Mouse (Mus musculus) brain, embryonic 18.5 days (tissue): Measurements from ENCODE around the gene Prkg1.

Experiments used
- DNase-seq: peaks from one replicate; pipeline ENCODE4 v3.0.0-alpha.2; 2012; ENCODE audit warnings: low read depth, low spot score

The Prkg1 gene

DNA sequence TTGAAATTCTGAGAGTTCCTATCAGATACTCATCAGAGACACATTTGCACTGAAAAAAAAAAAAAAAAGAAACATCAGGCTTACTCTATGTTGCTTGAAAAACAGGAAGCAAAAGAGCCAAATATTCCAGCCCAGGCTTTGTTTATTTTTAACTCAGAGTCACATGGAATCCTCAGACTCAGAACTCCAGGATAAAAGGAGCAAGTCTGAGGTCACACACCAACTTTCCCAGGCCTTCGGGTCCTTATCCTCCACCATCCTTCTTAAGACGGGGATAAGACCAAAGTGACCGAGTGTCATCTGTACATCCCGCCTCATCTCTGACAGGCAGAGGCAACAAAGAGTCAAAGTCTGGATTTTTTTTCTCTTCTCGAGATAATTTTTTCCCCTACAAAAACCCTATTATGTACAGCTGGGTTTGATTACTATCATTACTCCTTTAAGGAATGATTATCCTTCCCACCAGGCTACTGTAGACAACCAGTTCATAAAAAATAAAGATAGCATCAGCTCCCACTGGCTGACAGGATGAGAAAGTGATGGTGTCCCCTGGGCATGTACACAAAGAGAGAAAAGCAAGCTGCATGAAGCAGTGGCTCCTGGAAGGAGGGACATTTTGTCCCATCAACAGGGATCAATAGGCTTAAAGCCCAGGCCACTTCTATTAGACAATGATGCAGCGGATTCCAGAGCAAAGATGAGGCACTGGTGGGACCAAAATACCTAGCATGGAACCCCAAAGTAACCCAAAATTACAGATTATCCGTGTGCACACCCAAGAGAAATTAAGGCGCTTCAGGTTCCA is 21.4 kb downstream of the Prkg1 start:
- no peak for DNase-seq

DNA sequence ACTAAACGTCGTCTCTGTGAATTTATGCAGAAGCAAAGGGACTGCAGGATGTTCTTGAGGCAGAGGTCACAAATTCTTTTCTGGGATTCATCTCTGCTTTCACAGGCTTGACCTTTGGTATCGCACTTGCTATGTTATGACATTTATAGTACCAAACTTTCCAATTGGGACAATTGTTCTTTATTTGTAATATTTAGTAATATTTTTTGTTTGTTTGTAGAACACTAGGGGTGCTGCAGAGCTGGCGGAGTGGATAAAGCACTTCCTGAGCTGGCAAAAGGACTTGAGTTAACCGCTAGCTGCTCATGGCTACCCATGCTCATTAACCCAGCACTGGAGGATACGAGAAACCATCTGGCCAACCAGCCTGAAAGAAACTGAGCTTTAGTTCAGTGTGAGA is 49.9 kb downstream of the Prkg1 start:
- no peak for DNase-seq

DNA sequence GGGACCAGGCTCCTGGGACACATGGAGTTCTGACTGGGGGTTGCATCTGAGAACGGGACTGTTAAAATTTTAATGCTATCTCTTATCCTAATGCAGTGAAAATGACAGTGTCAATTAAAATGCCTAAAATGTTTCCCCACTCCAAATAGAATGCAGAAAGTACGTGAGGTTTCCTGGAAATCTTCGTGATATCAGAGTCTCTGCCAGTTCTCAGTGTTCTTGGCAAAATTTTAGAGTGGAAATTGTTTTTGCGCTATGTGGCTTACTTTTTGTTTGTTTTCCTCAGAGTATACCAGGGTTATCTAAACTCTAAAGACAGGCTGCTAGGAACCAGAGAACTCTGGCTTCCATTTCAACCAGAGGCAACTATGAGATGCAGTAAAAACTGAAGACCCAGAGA is 50.4 kb downstream of the Prkg1 start:
- DNase-seq: no peak

DNA sequence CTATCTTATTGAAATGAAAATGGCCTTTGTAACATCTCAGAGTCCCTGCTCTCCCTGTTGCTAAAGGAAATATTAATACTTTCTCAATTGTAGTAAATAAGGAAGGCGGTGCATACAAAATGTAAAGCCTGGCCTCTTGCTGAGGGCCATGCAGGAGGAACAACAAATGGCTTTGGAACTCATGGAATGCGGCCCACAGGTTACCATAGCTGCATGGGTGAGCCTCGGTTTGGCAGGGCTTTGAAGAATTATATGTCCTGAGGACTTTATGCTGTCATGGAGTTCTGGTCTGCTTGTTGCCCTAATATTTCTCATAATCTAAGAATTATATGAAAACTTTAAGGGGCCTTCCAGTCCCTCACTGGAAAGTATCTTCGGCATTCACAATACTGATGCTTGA is 51.5 kb downstream of the Prkg1 start:
- no peak for DNase-seq

DNA sequence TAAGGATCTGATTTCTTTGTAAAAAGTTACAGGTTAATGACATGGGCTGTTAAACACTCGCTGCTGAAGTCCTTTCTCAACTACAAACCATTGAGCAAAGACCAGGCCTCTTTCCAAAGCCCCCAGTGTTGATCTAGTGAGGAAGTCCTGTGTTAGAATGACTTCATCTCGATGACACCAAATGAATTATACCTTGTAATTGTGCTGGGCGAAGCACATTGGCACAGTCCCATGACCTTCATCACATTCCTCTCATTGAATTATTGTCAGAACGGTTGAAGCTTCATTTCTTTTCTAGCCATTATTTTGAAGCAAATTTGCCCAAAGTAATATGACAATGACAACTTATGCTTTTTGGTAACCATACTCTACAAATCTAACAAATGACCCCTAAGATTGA is 54.5 kb downstream of the Prkg1 start:
- DNase-seq: no peak

DNA sequence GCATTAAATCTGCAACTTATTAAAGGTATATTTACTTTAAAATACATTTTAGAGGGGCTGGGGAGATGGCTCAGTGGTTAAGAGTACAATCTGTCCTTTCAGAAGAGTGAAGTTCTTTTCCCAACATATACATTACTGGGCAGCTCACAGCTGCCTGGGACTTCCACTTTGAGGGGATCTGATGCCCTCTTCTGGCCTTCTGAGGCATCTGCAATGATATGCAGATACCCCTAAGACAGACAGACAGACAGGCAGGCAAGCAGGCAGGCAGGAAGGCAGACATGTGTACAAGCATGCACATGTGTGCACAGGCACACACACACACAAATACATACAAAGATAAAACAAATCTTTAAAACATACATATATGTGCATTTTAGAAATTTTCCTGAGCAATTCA is 60.8 kb downstream of the Prkg1 start:
- DNase-seq: no peak

DNA sequence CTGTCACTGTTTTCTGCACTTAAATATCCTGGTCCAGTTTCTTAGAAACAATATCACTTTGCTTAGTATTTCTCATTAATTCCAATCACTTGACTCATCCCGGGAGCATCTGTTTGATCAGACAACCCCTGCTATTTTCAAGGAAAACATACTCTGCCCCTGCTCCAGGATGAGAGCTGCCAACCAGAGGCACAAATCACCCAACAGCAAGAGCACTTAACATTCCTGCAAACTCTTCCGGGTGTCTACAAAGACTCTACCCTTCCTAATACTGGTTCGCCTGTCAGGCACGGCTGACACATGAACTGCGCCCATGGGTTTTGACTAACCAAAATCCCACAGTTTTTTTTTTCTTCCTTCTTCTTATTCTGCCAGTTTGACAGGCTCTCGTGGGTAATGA is 65.9 kb downstream of the Prkg1 start:
- no peak for DNase-seq

DNA sequence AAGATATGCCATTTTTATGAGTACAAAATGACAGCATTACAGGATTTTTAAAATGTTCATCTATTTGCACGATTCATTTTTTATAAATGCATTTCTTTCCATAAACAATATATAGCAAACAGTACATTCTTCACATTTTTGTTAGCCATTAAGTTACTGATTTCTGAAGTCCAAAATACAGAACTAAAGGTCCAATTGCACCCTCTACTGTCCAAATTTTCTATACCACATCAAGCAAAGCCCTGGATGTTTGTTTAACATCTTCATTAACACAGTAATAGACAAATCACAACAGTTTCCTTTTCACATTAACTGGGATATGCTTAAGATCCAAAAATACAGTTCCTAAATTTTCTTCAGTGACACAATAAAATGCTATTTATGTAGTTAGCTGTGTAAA is 84.0 kb downstream of the Prkg1 start:
- DNase-seq: no peak

DNA sequence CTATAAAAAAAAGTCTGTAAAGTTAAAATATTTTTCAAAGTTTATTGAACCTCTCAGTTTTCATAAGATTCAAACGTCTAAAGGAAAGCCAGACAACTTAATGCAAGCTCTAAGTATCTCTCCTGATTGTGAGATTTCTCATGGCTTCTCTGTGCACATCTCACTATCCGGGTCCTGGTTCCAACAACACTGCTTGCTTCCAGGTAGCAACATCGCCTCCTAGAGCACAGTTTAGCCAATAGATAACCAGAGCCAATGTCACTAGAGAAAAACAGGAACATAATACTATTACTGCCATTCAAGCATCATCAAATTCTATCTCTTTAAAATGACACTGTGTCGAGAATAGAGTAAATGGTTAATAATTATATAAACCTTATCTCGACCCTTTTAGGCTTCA is 86.5 kb downstream of the Prkg1 start:
- DNase-seq: no peak

DNA sequence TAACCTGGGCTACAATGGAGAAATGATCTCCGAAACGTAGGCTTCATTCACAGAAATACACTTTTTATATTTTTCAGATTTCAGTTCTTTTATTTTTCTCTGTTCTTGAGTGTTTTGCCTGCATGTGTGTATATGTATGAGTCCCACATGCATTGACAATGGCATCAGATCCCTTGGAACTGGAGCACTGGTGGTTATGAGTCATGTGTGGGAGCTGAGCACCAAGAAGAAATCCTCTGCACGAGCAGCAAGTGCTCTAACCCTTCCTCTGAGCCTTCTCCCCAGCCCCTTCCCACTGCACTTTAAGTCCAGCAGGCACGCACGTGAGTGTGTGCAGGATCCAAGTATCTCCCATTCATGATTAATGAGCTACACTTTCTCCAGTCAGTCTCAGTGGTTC is 93.1 kb downstream of the Prkg1 start:
- no peak for DNase-seq

DNA sequence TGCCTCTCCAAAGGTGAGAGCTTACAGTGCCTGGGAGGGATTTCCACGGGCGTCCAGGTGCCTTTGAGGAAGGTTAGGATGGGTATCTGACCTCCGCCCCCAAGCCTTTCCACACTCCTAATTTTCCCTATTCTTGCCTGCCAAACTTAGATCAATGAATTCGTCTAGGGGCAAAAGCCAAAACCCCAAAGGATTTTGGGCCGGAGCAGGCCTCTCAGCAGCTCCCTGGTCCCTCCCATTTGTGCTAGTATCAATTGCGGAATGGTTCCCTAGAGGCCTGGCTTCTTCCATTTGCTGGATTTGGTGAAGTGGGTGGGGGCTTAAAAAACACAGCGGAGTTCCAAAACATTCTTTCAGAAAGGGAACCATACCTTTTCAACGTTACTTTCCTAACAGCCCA is 99.8 kb downstream of the Prkg1 start:
- no peak for DNase-seq

DNA sequence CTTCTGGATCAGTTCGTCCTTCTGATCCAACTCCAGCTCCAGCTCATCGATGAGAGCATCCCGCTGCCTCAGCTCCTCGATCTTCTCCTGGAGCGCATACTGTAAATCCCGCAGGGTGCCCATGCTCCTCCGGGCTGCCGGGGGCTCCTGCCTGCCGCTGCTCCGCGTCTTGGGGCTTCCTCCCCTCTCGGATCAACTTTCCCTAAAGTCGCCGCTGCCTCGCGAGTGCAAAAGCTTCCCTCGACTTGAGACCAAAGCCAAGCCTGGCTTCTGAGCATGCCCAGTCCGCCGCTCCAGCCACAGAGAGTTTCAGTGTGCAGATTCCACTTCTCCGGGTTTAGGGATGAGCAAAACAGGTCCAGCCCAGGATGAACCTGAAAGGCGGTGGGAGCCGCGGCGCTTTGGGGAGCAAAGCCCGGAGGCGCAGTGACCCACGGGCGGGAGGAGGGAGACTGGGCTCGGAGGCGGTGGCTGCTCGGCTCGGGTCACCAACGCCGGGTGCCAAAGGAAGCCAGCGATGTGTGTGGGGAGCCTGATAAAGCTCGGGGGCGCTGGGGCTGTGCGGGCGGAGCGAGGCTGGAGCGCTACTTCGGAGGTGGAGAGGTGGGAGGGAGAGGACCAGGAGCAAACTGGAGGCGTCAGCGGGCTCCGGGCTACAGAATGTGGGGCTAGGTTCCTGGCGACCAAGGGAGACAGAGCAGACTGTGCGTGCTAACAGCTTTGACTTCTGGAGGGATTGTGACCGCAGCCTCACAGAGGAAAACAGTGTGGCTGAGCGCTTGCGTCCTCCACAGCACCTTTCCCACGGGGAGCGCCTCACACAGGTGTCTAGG is 100.5 kb downstream of the Prkg1 start:
- DNase-seq: no peak

DNA sequence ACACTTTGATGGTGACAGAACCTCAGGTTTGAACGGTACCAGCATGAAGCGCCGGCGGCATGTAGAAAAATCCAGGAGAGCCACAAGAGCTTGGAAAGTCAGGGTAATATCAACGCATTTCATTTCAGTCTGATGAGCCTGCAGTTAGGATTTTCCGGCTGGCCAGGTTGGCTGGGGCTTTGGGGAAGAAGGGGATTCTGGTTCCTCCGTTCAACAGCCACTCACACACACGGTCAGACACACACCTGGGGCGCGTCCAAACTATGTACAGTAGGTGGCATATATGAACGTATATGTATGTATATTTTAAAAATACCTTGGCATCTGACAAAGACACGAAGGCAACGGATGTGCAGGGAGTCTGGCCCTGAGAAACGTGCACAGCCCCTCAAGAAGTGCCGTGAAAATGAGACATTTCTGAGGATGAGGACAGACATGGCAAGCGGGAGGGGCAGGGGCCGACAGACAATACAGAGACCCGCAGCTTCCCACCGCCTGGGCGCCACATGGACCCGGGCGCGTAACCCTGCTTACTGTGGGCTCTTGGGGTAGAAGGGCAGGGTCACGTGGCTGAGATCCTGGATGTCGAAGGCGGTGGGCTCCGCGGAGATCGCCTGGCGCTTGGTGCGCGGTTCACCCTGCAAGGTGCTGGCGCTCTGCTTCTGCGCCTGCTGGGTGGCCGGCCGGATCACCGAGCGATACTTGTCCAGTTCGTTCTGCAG is 101.2 kb downstream of the Prkg1 start:
- no peak for DNase-seq

DNA sequence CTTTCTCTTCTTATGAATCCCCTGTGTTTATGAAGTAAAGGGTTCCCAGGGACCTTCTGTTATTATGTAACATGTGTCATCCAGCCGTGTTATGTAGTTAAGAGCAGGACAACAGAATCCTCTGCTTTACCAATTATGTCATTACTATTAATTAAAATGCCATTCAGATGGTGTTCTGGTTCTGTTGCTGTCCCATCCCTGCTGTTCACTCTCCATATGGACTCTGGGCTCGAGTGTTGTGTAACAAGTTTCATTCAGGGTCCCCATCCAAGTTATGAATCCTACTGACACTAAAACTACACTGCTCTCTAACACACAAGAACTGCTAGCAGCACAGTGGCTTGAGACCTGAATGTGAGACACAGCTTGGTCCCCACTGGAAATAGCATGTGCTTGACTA is 102.0 kb downstream of the Prkg1 start:
- DNase-seq: no peak

DNA sequence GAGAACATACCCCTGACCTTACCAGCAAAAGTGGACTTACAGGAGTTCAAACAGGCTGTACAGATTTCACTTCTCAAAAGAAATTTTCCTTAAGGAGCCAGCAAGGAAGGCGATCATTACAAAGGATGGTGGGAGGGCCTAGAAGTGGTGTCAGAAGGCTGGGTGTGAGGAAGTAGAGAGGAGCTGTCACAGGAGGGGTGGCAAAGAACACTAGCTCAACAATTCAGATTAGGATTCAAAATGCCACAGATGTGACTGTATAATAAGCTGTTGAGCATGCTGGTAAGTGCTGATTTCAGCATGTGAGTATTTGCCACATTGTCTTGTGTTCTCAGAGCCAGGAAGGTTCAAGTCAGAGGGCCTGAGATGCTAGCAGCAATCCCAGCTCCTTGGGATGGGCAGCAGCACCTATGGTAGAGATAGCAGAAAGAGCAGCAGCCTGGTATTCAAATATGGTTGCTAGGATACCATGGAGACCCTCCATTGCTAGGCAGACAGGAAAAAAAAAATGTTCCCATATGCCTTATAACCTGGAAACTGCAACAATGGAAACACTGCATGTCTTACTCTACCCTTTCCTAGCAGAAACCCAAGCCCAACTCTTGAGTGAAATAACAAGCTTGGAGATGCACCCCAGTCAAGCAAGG is 106.0 kb downstream of the Prkg1 start:
- no peak for DNase-seq

DNA sequence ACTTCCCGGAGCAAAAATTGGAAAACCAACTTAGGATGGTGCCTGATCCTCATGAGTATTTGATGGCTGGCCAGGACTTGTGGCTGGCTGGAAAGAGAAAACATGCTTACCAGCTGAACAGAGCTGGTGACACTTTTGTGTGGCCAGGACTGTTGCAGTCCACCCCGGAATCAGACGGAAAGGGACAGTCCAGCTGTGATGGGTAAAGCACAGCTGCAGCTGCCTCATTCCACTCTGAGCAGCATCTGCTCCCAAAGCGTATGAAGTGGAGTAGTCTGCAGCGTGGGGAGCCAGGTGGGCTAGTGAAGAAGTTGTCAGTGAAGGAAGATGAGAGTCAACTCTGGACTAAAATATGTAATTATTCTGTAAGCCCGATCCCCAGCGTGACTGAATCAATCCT is 108.6 kb downstream of the Prkg1 start:
- DNase-seq: no peak

DNA sequence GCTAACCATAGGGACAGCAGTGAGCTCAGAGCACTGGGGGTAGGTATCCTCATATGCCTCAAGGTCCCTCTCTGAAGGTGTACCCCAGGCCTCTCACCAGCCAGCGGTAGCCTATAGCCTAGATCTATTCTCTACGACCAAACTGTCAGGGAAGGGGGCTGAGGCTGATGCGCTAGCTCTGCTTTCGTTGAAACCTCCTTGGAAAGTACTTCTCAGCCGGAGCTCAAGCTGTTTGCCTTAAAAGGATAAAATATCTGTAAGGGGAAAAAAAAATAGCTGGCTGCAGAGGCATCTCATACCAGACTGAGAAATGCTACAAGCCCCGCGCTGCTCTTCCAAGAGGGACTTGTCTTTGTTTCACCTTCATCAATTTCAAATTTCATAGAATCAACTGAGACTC is 109.0 kb downstream of the Prkg1 start:
- no peak for DNase-seq

DNA sequence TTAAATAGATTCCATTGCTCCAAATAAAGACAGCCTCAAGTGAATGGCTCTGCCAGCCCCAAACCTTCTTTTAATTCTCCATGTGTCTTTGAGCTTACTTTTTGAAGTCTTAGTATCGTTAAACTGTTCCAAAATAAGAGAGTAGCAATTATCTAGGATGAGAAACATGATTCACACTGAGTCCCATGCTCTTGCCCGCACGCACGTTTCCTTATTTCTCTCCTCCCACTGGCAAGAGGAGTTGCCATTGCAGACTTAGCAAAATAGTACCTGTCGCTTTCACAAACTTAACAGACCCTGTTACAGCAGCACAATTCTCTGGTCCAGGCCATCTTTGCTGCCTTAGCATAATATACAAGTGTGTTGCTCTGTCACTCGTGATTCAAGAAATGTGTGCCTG is 110.8 kb downstream of the Prkg1 start:
- no peak for DNase-seq

DNA sequence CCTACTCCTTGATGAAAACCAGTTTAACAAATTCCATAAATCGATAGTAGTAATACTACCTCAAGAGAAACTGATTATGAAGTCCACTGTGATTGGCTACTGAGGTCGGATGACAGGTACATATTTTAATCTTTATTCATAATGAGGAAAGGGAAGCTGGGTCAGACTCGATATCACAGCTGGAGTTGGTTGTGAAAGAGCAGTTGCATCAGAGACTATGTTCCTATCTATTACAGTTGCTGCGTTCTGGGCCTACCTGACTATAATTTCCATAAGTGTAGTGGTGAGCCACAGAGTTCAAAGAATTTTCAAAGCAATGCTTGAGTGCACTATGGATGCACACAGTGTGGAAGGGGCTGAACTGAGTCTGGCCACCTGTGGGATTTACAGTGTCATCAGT is 114.4 kb downstream of the Prkg1 start:
- DNase-seq: no peak

DNA sequence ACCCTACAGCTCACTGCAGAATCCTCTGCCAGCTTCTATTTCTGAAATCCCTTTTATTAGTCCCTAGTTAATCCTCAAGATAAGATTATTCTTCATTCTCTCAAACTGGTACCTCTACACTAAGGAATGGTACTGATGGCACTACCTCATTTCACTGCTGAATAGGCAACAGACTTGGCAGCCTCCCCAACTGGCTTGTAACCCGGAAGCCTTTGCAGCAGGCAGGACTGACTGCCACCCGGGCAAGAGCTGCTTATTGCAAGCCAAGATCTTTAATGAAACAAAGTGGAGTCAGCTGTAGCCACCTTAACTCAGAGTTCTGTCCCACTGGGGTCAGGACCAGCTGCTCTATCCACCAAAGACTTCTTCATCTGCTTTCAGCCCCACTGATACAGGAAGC is 117.3 kb downstream of the Prkg1 start:
- no peak for DNase-seq

DNA sequence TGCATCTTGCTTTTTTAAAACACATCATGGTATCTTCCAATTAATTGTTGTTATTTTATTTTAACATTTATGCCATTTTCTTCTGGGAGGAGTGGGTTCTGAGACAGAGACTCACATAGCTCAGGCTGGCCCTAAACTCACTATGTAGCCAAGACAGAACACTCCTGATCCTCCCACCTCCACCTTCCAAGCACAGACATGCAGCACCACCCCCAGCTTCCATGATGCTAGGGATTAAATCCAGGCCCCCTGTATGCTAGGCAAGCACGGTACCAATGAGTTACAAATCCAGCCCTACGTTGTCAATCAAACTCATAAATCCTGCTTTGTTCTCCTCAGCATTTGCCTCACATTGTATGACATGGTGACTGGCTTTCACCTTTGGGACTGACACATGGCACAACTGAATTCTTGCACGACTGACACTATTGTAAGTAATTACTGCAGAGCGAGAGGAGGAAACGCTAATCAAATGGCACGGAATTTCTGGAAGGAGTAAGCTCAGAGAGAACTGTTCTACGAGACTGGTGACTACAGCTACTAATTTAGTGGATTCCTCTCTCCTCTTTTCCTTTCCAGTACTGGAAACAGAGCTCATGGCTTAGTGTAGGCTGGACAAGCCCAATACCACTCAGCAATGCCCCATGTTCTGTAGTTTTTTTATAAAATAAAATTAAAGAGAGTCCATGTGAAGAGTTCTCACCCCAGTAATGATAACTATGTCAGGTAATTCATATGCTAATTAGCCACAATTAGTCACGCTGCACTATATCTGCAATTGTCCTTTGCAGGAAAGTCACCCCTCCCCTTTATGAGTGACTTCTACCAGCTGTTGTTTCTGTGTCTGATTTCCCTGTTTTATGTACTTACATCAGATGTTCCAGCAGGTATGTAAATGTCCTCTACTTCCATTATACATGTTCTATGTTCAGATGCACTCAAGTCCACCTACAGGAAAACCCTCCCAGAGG is 133.6 kb downstream of the Prkg1 start:
- DNase-seq: no peak
